Comparison of ENCODE assay signal across 16 mouse cellular contexts in the genomic region with DNA sequence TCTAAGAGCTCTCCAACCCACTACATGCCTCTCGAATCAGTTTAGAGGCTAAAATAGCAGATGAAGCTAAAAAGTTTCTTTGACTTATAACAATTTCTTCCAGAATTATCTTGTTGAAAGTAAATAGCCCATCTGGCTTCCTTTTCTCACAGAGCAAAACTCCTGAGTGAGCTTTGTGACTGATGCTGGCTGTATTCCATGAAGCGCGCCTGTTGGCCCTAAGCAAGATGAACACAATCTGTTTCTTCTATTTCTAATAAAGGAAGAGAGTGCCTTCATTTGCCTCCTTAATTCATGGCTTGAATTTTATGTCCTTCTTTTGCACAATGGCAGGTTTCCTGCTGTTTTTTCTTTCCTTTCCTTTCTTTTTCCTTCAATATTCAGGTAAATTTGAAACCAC. TPM values are rescaled to one million over a fixed set of nuclear protein-coding genes. Genes with fewer than 3 reads are reported as not detected.
DNase-seq lines count a peak whose midpoint lies in the region; ATAC-seq lines count a peak whose summit lies in the region.
"Had no signal": no experiment of that assay in that cellular context is flagged by ENCODE, and none has a peak within 500 bp of the region (broad histone marks: within the 10 kb centered on the region; RNA-seq: fewer than 3 reads in every experiment).

No protein-coding gene starts in this region.

- no peak overlapping the region for H3K9ac ChIP-seq in midbrain, embryonic 11.5 days (ENCODE audit: low read length)
- H3K9ac ChIP-seq: forebrain, embryonic 15.5 days; hindbrain, embryonic 14.5 days had no signal

- H3K36me3 ChIP-seq in midbrain, embryonic 11.5 days (ENCODE audit: control insufficient read depth, insufficient read depth, low read length) = no peaks in the 10 kb centered on the region
- H3K36me3 ChIP-seq: forebrain, embryonic 15.5 days; midbrain, embryonic 10.5 days had no signal

- no peak overlapping the region for H3K27ac ChIP-seq in midbrain, embryonic 11.5 days (ENCODE audit: low read depth, low read length)
- H3K27ac ChIP-seq: forebrain, embryonic 15.5 days; heart, adult 2 months; hindbrain, embryonic 14.5 days; midbrain, embryonic 10.5 days had no signal

- no peak for DNase-seq in cerebellum, postnatal 4 days (ENCODE audit: low spot score in 2 of 2)
- DNase-seq in heart, postnatal 4 days = peak; percentile 12
- DNase-seq in heart, adult 11 months = no peak
- peak; percentile 34 to 38 for DNase-seq in right cerebral cortex, postnatal 10 days (ENCODE audit: low spot score in 2 of 2)
- DNase-seq in right cerebral cortex, postnatal 36 days (ENCODE audit: low spot score in 2 of 2) = no peak
- no peak for DNase-seq in urinary bladder, adult 18-20 months (ENCODE audit: low spot score in 2 of 2)
- no peak for DNase-seq in midbrain, embryonic 11.5 days (ENCODE audit: low spot score, missing footprints)
- DNase-seq: kidney, adult 8-10 months; lung, postnatal 10 days had no signal

- no peaks in the 10 kb centered on the region for H3K9me3 ChIP-seq in midbrain, embryonic 11.5 days (ENCODE audit: control insufficient read depth, low read length)
- H3K9me3 ChIP-seq: forebrain, embryonic 15.5 days; midbrain, embryonic 10.5 days had no signal

- H3K27me3 ChIP-seq in midbrain, embryonic 11.5 days (ENCODE audit: control insufficient read depth, insufficient read depth, low read length) = no peaks in the 10 kb centered on the region
- H3K27me3 ChIP-seq: forebrain, embryonic 15.5 days; Patski had no signal

- H3K4me3 ChIP-seq in midbrain, embryonic 11.5 days (ENCODE audit: low read depth, low read length) = no peak overlapping the region
- H3K4me3 ChIP-seq: forebrain, embryonic 15.5 days; heart, adult 2 months; midbrain, embryonic 10.5 days had no signal

- WGBS in midbrain, embryonic 11.5 days = 96% methylated on average over 3 of the region's 3 CpGs

- ATAC-seq in cerebellum, adult (ENCODE audit: insufficient number of reproducible peaks, low FRiP score, low TSS enrichment) = peak; percentile 70; the same call in 1 of the 2 replicates
- no peak for ATAC-seq in midbrain, embryonic 11.5 days (ENCODE audit: low FRiP score)
- ATAC-seq: forebrain, embryonic 15.5 days; Patski had no signal

- H3K4me1 ChIP-seq in midbrain, embryonic 11.5 days (ENCODE audit: control insufficient read depth, insufficient read depth, low read length) = no peaks in the 10 kb centered on the region
- H3K4me1 ChIP-seq: midbrain, embryonic 10.5 days had no signal

- H3K4me2 ChIP-seq in midbrain, embryonic 11.5 days = no peak overlapping the region
- H3K4me2 ChIP-seq: forebrain, embryonic 15.5 days; hindbrain, embryonic 14.5 days; liver, embryonic 11.5 days had no signal

RNA-seq across cellular contexts. Expression of a gene that starts 14.0 kb away (rescaled TPM):
- total RNA-seq in heart, postnatal 4 days (2021) = 1 to 10 TPM; 4.8 to 5.1 TPM
- polyA plus RNA-seq in midbrain, embryonic 11.5 days (2014; fragmentation: Nextera tagmentation; extraction: Ambion mirVana) = 0.82 and 0.98 TPM in 2 replicates

RNA-seq across cellular contexts. Expression of a gene that starts 14.1 kb away (rescaled TPM):
- total RNA-seq in heart, postnatal 4 days (2021) = 1 to 10 TPM in 1 of 2 experiments, under 1 TPM in 1; 0.67 to 1.1 TPM
- polyA plus RNA-seq in midbrain, embryonic 11.5 days (2014; fragmentation: Nextera tagmentation; extraction: Ambion mirVana) = 3.7 and 4.1 TPM in 2 replicates

Comparison
In these comparisons a context has a peak if more than half of its experiments do, and no peak if none do; other contexts are left out.
1. DNase-seq: peak in heart, postnatal 4 days (single experiment) and right cerebral cortex, postnatal 10 days (2 of 2); none in cerebellum, postnatal 4 days (0 of 2), heart, adult 11 months (single experiment), right cerebral cortex, postnatal 36 days (0 of 2), urinary bladder, adult 18-20 months (0 of 2) and midbrain, embryonic 11.5 days (single experiment).